Mouse (Mus musculus): ENCODE measurements around the gene Zfp30.
A peak's percentile ranks its signal among the peaks of the same experiment; 100 is the strongest.

The Zfp30 gene

DNA sequence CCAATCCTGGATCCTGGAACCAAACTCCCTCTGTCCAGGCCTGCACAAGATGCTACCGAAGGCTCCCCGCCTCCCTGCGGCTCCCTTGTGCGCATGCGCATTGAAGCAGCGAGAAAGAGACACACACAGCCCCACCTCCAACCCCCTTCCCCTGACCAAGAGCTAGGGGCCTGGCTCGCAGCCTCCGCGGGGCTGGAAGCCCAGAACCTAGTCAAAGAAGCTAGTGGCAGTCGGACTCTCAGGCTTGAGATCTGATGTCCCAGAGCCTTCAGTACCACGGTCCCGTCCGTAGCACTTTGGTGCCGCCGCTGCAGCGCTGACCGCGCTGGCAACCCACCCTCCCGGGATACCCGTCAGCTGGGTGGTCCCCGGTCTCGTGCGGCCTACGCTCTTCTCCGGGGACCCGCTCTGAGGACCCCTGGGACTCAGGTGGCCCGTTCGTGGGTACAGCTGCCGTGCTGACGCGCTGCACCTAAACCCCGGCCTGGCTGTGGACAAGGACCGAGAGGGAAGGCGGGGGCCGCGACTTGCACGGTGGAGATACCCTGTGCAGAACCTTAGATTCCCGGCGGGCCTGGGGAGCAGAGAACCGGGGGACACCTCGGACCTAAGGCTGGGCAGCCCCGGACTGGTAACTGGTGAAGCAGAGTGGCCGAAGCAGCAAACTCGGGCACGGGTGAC lies at the start of gene Zfp30:
Gene Zfp30 (plus strand): TSS at position 128 of the 681 bp plus-strand sequence.
- DNase-seq (ENCODE audit: low read depth, low spot score), result peak; percentile 94

DNA sequence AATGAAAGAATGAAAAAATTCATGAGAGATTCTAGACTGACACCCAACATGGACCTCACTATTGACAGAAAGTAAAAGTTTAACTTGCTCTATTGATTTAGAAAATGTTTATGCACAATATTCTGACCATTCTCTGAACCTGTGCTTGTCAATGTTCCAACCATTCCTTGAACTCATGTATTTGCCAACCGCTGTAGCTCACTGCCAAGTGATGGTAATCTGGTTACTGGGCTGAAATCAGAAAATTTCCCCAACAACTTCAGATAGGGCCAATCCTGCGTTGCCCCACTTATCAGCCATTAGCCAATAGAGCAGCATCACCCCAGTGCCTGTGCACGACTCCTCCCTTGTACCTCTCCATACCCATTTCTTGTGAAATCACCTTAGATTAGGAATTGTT lies 41.5 kb upstream of the Zfp30 start:
- no peak for DNase-seq (ENCODE audit: low read depth, low spot score)

DNA sequence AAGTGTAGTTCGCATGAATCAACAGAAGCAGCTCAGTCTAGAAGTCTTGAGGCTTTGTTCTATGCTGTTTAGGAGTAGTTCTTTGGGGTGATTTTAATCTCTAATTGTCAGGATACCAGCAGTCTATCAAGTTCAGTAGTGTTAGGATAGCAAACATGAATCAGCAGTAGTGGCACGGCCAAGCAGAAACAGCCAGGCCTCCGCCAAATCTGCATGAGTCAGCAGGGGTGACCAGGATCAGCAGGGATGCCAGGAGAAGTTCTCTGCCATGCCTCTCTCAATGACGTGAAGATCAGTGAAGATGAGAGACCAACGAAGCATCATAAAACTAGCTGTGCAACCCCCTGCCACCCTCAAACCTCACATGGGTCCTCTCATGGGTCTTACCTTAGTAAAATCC lies 23.3 kb upstream of the Zfp30 start:
- no peak for DNase-seq (ENCODE audit: low read depth, low spot score)

DNA sequence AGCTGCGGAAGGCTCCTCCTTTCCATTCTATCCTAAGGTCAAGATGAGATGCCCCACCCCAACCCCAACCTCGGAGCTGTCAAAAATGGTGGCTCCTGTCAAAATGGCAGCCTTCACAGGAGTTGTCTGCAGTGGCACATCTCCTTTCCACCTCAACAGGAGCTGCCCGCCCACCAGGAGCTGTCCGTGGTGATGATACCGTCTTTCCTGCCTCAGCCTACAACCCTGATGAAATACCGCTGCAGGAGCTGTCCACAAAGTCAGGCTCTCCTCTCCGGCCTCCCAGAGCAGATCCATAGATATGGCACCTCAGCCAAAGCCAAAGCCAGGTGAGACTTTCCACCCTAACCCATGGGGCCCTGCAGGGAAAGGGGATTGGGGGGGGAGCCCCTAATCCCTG lies 19.1 kb upstream of the Zfp30 start:
- DNase-seq (ENCODE audit: low read depth, low spot score), result peak; percentile 72

DNA sequence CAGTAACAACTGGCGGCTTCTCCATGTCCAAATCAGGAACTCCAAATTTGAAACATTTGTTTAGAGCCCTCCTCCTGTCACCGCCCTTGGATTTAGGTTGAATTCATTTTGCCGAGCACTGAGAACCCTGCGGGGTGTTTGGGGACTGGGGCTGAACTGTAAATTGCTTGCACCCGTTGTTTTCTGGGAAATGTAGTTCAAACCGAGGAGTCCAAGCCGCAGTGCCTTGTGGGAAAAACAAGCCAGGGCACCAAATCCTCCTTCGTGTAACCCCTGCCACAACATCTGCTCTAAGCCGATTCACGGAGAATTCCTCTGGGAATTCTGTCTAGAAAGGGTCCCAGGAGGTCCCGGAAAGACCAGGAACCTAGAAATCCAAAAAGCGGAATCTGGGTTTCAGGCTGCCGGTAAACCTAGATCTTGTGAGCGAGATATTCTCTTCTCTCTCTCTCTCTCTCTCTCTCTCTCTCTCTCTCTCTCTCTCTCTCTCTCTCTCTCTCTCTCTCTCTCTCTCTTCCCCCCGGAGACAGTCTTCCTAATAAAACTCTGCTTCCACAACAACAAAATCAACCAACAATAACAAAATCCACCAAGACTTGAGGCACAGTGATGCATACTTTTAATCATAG lies 16.6 kb upstream of the Zfp30 start:
- peak; percentile 73 for DNase-seq (ENCODE audit: low read depth, low spot score)

DNA sequence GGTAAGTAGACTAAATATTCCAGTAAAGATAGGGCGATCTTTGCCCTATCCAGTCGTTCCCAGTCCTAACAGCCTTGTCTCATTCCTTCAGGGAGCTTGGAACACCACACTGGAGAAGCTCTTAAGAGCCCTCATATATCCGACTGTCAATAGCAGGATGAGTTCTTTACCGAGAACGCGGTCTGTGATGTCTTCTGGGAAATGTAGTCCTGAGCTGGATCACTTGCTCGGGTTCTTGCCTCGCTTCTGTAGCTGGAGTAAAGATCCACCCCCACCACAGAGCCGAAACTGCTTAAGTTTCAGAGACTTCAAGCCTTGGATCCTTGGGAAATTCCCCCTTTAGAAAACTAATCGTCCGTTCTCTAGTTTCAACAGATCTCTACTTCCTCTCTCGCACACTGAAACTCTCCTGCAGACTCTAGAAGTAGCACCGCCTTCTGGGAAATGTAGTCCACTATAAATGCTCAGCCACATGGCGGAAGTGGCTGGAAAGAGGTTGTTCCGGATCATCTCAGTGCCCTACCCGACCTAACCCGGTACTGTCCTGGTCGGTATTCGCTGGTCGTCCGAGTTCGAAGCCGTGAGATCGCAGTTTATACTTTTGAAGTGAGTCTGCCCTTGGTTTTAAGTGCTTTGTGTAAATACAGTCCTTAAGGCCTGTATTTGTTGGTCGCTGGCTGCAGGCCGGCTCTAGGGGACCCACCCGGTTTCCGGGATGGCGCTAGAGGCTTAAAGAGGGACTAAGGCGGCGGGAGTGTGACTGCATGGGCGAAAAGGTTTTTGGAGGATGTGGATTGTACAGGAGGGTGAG lies 15.5 kb upstream of the Zfp30 start, which contains the start of gene Zfp84:
Gene Zfp84 (plus strand): TSS at position 463 of the 811 bp plus-strand sequence.
- peak; percentile 95 for DNase-seq (ENCODE audit: low read depth, low spot score)

DNA sequence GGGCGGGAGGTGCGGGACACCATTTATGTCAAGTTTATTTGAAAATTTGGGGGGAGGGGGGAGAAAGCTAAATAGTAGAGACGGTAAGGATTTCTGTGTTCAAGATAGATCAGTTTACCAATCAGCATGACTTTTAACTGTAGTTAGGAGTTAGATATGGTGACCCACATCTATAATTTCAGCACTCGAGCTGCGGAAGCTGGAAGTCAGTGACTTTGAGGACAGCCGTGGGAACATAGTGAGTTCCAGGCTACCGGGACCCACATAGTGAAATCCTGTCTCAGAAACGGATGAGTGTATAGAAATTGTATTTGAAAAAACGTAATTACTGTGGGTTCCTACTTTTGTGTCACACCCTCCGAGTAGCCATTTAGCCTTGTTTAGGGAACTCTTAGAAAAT lies 14.8 kb upstream of the Zfp30 start:
- DNase-seq (ENCODE audit: low read depth, low spot score), result no peak

DNA sequence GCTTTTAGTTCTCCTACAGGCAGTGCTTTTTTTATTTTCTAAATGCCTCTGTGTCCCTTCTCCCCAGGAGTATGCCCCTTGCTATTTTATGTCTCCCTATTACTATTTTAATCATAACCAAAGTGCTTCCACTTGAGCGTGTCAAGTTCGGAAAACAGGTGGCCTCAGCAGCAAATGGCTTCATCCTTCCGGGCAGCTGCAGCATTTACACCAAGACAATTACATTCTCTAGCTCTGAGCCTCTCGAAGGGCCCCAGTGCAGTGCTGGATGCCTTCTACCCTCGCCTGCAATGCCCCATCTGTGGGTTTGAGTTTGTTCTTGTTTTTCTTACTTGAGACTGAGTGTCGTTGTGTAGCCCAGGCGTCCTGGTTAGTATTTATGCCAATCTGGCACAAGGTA lies 10.3 kb upstream of the Zfp30 start:
- DNase-seq (ENCODE audit: low read depth, low spot score), result no peak

DNA sequence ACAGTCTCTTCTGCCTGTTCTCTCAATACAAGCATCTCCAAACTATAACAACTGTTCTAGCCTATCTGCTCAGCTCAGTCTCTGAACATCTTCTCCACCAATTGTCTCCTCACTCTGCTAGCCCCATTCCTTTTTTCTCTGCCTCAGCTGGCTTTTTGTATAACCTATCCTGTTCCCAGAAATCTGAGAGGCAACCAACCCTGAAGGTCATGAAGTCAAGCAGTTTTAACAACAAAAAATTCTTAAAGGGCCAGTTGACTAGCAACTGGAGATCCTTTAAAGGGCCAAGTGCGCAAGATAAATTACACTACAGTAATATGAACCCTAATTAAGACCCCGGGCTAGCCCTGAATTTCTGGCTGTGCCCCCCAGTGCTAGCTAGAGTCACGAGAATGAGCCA lies 9.4 kb upstream of the Zfp30 start:
- no peak for DNase-seq (ENCODE audit: low read depth, low spot score)

DNA sequence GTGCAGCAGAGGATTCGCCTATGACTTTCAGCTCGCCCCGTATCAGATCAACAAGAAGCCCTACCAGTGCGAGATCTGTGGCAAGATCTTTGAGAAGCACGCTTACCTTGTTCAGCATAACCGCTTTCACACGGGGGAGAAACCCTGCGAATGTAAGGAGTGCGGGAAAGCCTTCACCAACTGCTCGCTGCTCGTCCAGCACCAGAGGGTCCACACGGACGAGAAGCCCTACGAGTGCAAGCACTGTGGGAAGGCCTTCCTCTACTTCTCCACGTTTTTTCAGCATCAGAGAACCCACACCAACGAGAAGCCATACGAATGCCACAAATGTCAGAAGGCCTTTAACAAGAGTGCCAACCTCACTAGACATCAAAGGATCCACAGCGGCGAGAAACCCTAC lies 7.2 kb upstream of the Zfp30 start:
- DNase-seq (ENCODE audit: low read depth, low spot score), result no peak

DNA sequence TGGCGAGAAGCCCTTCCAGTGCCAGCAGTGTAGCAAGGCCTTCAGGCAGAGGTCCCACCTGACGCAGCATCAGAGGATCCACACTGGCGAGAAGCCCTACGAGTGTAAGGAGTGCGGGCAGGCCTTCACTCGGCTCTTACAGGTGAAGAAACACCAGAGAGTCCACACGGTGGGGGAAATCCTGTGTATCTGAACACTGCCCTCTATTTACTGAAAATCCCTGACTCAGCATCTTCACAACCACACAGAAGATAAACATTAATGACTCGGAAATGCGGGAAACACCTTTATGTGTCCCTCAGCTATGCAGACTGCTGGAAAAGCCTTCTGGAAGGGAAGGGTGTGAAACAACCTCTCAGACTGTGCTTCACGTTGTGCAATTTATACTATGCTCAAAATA lies 6.4 kb upstream of the Zfp30 start:
- no peak for DNase-seq (ENCODE audit: low read depth, low spot score)

DNA sequence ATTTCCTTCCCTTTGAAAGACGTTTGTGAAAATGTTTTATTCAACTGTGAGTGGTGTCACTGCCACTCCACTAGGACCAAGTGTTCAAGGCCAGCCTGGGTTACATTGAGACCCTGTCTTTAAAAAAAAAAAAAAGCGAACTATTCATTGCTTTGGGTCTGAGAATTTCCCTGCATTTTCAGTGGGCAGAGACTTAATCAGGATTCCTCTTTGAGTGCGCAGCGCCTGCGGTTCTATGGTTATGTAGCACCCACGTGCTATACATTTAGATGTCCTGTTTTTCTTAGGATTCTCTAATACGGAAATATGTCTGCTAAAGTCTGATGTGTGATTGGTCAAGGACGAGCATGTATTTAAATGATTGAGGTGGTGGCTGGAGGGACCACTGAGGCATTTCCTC lies 1.2 kb downstream of the Zfp30 start:
- no peak for DNase-seq (ENCODE audit: low read depth, low spot score)

DNA sequence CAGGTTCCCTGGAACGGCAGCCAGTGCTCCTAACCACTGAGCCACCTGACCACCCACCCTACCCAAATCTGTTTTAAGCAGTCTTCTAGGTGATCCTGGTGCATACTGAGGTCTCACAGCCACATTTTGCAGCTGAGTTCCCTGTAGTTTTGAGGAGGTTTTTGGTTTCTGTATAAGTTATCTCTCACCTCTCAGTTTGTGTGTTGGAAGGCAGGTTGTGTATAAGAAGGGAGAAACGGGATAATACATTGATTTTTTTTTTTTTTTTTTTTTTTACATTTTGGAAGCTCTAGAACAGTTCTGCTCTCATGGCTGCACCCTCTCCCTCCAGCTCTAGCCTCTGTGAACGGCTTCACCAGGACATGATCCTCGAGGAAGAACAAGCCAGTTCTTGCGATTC lies 2.1 kb downstream of the Zfp30 start:
- peak; percentile 18 for DNase-seq (ENCODE audit: low read depth, low spot score)

DNA sequence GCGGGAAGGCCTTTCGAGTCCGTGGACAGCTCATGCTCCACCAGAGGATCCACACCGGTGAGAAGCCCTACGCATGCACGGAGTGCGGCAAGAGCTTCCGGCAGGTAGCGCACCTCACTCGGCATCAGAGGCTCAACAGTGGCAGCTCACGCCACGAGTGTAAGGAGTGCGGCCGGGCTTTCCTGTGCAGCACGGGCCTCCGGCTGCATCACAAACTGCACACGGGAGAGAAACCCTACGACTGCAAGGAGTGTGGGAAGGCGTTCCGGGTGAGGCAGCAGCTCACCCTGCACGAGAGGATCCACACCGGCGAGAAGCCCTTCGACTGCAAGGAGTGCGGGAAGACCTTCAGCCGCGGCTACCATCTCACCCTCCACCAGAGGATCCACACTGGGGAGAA lies 9.1 kb downstream of the Zfp30 start:
- DNase-seq (ENCODE audit: low read depth, low spot score), result peak; percentile 47

DNA sequence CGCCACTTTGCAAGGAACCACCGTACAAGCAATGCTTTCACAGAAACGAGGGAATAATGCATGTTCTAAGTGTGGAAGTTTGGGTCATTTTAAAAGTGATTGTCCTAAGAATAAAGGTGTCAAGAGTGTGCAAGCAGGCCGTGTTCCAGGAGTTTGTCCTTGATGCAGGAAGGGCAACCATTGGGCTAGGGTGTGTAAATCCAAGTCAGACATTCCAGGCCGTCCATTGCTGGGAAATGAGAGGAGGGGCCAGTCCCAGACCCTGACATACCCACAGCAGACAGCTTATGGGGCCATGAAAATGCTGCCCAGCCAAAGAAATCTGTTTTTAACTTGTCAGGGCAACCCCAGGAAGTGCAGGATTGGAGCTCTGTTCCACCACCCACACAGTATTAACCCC lies 23.2 kb downstream of the Zfp30 start:
- DNase-seq (ENCODE audit: low read depth, low spot score), result no peak

DNA sequence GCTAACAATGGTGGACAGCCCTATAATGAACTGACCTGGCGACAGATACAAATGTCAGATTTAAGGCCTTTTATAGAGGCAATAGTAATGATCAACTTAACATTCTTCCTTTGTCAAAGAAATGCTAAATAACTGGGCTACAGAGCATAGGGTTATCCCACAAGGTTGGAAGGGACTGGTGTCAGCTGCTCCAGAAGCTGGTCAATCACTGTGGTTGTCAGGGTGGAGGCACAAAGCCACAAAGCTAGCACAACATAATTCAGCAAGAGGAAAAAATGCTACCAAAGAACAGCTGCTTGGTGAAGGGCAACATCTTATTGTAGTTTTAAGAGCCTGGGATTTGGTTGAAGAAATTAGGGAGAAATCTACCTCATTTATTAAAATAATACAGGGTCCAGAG lies 28.4 kb downstream of the Zfp30 start:
- DNase-seq (ENCODE audit: low read depth, low spot score), result no peak

DNA sequence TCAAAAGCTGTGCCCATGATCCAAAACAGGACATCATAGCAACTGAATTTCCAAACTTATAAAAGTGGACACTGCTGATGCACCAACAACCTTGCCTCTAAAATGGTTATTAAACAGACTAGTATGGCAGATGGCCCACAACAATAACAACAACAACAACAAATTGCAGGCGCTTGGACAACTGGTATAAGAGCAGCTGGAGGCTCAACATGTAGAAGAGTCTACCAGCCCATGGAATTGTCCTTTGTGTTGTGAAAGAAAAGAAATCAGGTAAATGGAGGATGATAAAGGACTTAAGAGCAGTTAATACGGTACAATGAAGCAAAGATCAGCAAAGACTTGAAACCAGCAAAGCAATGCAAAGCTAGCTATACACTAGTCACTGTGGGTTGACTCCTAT lies 30.6 kb downstream of the Zfp30 start:
- no peak for DNase-seq (ENCODE audit: low read depth, low spot score)

DNA sequence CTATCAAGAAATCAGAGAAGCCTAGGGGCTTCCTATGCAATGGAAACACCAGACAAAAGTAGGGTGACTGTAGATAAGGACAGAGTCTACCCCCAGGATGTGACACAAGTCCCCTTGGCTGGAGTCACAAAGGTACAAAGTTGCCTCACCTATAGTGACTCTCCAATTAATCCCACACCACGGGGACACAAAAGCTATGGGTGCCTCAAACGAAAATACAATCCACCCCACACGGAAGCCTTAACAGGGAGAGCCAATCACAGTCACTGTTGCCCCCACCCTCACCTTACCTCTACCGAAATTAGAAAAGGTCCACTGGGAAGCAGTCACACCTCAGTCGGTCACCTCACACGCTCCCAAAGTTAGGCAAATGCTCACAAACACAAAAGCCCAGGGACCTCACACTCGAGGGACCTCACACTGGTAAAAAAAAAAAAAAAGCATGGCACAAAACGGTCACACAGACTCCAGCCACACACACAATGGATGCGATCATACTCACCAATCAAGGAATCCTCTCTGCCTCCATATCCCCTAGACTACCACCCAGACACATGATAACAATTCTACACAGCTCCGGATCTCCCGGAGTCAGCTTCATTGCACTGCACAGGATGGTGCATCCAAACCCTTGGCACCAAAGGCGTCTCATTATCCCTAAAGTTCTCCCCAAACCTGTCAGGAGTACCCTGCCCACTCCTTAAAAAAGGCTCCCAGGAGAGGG lies 31.4 kb downstream of the Zfp30 start:
- DNase-seq (ENCODE audit: low read depth, low spot score), result no peak

DNA sequence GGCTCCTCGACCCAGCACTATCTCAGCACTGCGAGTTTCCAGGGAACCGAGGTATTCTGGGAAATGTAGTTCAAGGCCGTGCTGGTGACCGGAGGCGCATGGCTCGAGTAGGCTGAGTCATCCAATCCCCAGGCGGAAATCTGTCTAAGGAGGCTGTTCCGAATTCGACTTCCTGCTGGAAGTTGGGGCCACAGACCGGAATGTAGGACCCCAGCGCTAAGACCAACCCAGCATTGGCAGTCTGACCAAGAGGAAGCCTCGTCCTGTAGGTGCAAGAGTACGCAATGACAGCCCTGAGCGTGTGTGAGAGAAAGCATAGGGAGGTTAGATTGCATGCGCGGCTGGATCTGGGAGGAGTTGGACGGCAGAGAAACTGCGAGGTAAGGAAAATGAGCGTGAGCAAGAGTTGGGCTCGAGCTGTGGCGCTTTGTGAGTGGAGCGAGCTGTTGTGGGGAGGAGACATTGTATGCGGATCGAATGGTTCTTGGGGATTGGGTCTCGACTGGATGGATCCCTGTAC lies 32.2 kb downstream of the Zfp30 start, which contains the start of gene Zfp790:
Gene Zfp790 (plus strand): TSS at position 205 of the 520 bp plus-strand sequence.
- peak; percentile 98 for DNase-seq (ENCODE audit: low read depth, low spot score)

DNA sequence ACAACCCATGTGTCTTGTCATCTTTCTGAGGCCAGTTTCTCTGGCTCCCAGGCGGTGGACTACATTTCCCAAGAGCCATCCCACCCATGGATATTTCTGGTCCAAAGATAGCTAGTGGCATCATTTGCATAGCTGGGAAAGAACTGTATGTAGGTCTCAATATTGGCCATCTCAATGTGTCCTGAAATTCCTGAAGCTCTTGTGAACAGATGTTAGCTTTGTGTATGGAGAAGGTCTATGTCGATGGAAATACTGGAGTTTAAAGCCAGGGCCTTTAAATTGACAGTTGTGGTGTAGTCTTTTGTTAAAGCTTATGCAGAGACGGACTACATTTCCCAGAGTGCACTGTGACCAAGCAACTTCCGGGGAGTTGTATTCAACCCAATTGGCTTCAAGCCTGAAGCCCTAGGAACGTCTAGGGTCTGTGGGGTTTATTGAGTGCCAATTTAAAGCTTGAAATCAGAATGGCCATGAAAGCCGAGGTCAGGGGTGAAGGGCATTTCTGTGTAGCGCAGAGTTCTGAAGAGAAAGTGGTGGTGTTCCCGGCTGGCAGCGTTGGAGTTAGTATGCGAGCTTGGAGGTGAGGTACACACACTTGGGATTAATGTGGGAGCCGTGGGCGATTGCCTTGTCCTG lies 34.9 kb downstream of the Zfp30 start:
- DNase-seq (ENCODE audit: low read depth, low spot score), result peak; percentile 78

DNA sequence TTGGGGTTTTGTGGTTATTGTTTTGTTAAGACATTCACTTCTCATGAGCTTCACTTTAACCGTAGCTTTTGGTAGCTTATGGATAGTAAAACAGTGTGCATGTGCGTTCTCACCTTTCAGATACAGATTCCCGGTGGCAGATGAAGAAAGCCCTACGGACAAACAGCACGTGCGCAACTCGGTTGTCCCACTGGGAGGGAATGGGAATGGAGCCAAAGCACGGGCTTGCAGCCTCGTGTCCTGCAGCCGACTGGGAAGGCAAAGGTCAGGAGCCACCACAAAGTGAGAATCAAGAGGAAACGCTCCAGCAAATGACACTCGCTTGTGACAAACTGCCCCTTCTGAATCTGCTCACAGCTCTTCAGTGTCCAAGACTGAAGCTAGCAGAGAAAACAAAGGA lies 44.2 kb downstream of the Zfp30 start:
- DNase-seq (ENCODE audit: low read depth, low spot score), result no peak

Measured in ES-CJ7 (cell line).